In genomic region chr19:57052959-57053358, GRCm38 (mm10) we compare ENCODE assay signal across 26 mouse cellular contexts. TPM values are rescaled to one million over a fixed set of nuclear protein-coding genes. Genes with fewer than 3 reads are reported as not detected.
A peak's percentile ranks its signal among the peaks of the same experiment; 100 is the strongest.
DNase-seq lines count a peak whose midpoint lies in the region; ATAC-seq lines count a peak whose summit lies in the region.
"Had no signal": no experiment of that assay in that cellular context is flagged by ENCODE, and none has a peak within 500 bp of the region (broad histone marks: within the 10 kb centered on the region; RNA-seq: fewer than 3 reads in every experiment).

No protein-coding gene starts in this region.

- H3K9me3 ChIP-seq in kidney, embryonic 15.5 days (replicated peaks) = peaks cover 5% of the 10 kb centered on the region
- H3K9me3 ChIP-seq: embryonic facial prominence, embryonic 15.5 days had no signal

- WGBS in kidney, embryonic 15.5 days = 62% methylated on average over 8 of the region's 8 CpGs

- peak; percentile 58 for ATAC-seq in frontal cortex, adult (ENCODE audit: low TSS enrichment)
- ATAC-seq in kidney, embryonic 15.5 days (replicated peaks; ENCODE audit: low FRiP score) = no peak
- ATAC-seq: forebrain, embryonic 14.5 days; hindbrain, embryonic 16.5 days; inflammation-experienced regulatory T-cells, adult 6 months; intestine, embryonic 16.5 days; Patski had no signal

- no peak overlapping the region for H3K4me2 ChIP-seq in kidney, embryonic 15.5 days
- H3K4me2 ChIP-seq: embryonic facial prominence, embryonic 12.5 days; embryonic facial prominence, embryonic 15.5 days; heart, embryonic 11.5 days; hindbrain, embryonic 12.5 days had no signal

- H3K27ac ChIP-seq in kidney, embryonic 15.5 days = 0 out of 2 replicates have a peak overlapping the region, but pooled peaks have one; percentile 25
- H3K27ac ChIP-seq: embryonic facial prominence, embryonic 12.5 days; embryonic facial prominence, embryonic 15.5 days; hindbrain, embryonic 12.5 days had no signal

- no peaks in the 10 kb centered on the region for H3K27me3 ChIP-seq in kidney, embryonic 15.5 days
- H3K27me3 ChIP-seq: CH12.LX; embryonic facial prominence, embryonic 12.5 days; embryonic facial prominence, embryonic 15.5 days; hindbrain, embryonic 12.5 days; Patski had no signal

- no peak overlapping the region for H3K4me3 ChIP-seq in kidney, embryonic 15.5 days (replicated peaks)
- H3K4me3 ChIP-seq: embryonic facial prominence, embryonic 12.5 days; embryonic facial prominence, embryonic 15.5 days; hindbrain, embryonic 12.5 days had no signal

- no peak overlapping the region for H3K9ac ChIP-seq in kidney, embryonic 15.5 days
- H3K9ac ChIP-seq: embryonic facial prominence, embryonic 12.5 days; embryonic facial prominence, embryonic 15.5 days; hindbrain, embryonic 12.5 days had no signal

- peaks cover 24% of the 10 kb centered on the region; the same call in 1 of the 2 replicates for H3K4me1 ChIP-seq in kidney, embryonic 15.5 days
- H3K4me1 ChIP-seq: embryonic facial prominence, embryonic 15.5 days had no signal

- H3K36me3 ChIP-seq in kidney, embryonic 15.5 days = peaks cover 5% of the 10 kb centered on the region
- H3K36me3 ChIP-seq: G1E had no signal

- DNase-seq in frontal cortex, adult 2 months (ENCODE audit: extremely low spot score in 1 of 2, low spot score in 1 of 2) = no peak
- DNase-seq in kidney, adult 18-20 months = no peak
- DNase-seq in retina, postnatal 1 day = peak; percentile 34
- no peak for DNase-seq in retina, embryonic 14.5 days (ENCODE audit: low spot score)
- DNase-seq: adrenal gland, postnatal 10 days; adrenal gland, postnatal 36 days; B cell, adult 2 months; cerebellum, adult 11 months; cerebellum, adult 2 months; cerebellum, adult 9-11 months; cerebellum, postnatal 25 days; gastrocnemius, postnatal 14 days; heart, adult 11 months had no signal

RNA-seq across cellular contexts. Expression of gene Afap1l2, which starts 44.9 kb away (rescaled TPM):
- 12.2 and 12.7 TPM in 2 replicates for polyA plus RNA-seq in frontal cortex, adult 2 months (2012; rRNA removed)
- polyA plus RNA-seq in kidney, embryonic 15.5 days (2015; fragmentation: Nextera tagmentation; extraction: Ambion mirVana) = 16.8 and 18.3 TPM in 2 replicates
- polyA plus RNA-seq: G1E; inflammation-experienced regulatory T-cells, adult 6 months had no signal
